Mouse (Mus musculus): ENCODE data around the gene Nmnat2.

DNA sequence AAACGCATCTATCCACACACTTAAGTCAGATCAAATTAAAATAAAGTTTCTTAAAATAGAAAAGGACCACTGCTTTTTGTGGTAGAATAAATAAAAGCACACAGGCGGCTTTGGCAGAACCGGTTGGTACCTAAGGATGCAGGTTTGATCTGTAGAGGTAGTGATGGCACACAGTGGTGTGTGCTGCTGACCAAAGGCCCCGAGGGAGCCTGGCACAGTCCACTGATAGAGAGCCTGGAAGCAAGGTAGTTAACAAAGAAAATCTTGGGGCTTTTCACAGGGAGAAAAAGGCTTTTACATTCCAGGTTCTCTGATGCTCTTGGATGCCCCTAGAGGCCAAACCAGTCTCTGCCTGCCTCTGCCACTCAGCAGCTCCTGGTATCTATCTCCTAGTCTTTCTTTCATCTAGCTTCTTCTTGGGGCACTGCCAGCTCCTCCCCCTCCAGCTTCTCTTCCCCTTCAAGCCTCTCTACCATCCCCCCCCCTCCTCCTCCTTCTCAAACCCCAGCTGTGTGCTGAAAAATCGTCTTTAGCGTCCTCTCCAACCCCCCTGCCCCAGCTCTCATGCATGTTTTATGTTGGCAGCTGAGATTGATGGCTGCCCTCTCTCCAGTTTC is 80.6 kb downstream of the Nmnat2 start:
- TF ChIP-seq GATA1 (IDR thresholded peaks at IDR 0.05; ENCODE audit: borderline replicate concordance, low read length) (no peak), FLI1 (IDR thresholded peaks at IDR 0.05; ENCODE audit: low read length) (no peak)

Measured in megakaryocyte, embryonic 14.5 days (primary cell).